ENCODE assay signal across 47 mouse cellular contexts in the genomic region with DNA sequence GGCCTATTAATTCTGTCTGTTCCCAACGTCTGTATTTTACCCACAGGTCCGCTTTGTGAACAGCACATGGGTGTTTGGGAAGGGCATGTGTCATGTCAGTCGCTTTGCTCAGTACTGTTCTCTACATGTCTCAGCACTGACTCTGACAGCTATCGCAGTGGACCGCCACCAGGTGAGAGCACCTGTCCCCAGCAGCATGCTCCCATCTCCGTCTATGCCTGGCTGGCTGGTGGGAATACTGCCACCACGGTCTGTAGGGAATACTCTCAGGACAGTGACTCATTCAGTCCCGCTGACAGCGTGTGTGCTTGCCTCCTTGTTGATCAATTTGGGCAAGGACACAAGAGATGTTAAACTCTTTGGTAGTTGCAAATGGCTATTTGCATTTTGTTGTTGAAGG. TPM values are rescaled to one million over a fixed set of nuclear protein-coding genes. Genes with fewer than 3 reads are reported as not detected.
"Had no signal": no experiment of that assay in that cellular context is flagged by ENCODE, and none has a peak within 500 bp of the region (broad histone marks: within the 10 kb centered on the region; RNA-seq: fewer than 3 reads in every experiment).

No protein-coding gene starts in this region.

- H3K9me3 ChIP-seq: heart, embryonic 12.5 days; heart, embryonic 13.5 days; heart, embryonic 15.5 days; hindbrain, embryonic 10.5 days; hindbrain, embryonic 12.5 days; hindbrain, embryonic 13.5 days; hindbrain, embryonic 15.5 days; intestine, embryonic 15.5 days; kidney, embryonic 15.5 days had no signal

- DNase-seq: heart, postnatal 10 days; heart, postnatal 14 days; heart, postnatal 36 days; heart, postnatal 4 days; kidney, adult 11 months; kidney, adult 18-20 months; kidney, adult 2 months; kidney, adult 8-10 months; kidney, adult 9 months; kidney, postnatal 10 days; kidney, postnatal 14 days; kidney, postnatal 25 days; kidney, postnatal 36 days; kidney, postnatal 4 days; layer of hippocampus, adult 9-11 months; layer of hippocampus, postnatal 36 days had no signal

- H3K4me3 ChIP-seq: heart, embryonic 12.5 days; heart, embryonic 13.5 days; heart, embryonic 15.5 days; hindbrain, embryonic 10.5 days; hindbrain, embryonic 12.5 days; hindbrain, embryonic 13.5 days; hindbrain, embryonic 15.5 days; intestine, embryonic 15.5 days; kidney, embryonic 15.5 days; layer of hippocampus, adult 2 months; left cerebral cortex, adult 2 months had no signal

- H3K36me3 ChIP-seq: heart, embryonic 12.5 days; heart, embryonic 13.5 days; heart, embryonic 15.5 days; hindbrain, embryonic 10.5 days; hindbrain, embryonic 12.5 days; hindbrain, embryonic 13.5 days; hindbrain, embryonic 15.5 days; intestine, embryonic 15.5 days; kidney, embryonic 15.5 days had no signal

- H3K27ac ChIP-seq: heart, embryonic 13.5 days; heart, embryonic 15.5 days; hindbrain, embryonic 10.5 days; hindbrain, embryonic 12.5 days; hindbrain, embryonic 13.5 days; hindbrain, embryonic 14.5 days; hindbrain, embryonic 15.5 days; hindbrain, postnatal 0 days; intestine, embryonic 15.5 days; kidney, embryonic 15.5 days; kidney, postnatal 0 days; layer of hippocampus, adult 2 months; left cerebral cortex, adult 2 months had no signal

- H3K4me1 ChIP-seq: heart, embryonic 12.5 days had no signal

RNA-seq across cellular contexts. Expression of gene Gpr83, which starts 4.7 kb away (rescaled TPM):
- total RNA-seq: heart, postnatal 36 days; heart, postnatal 4 days; hematopoietic stem cell, adult 5-6 weeks had no signal
- polyA plus RNA-seq: heart, embryonic 11.5 days; heart, embryonic 12.5 days; heart, postnatal 0 days had no signal

RNA-seq across cellular contexts. Expression of gene Izumo1r, which starts 39.0 kb away (rescaled TPM):
- total RNA-seq: heart, postnatal 10 days; heart, postnatal 36 days; heart, postnatal 4 days; hematopoietic stem cell, adult 5-6 weeks; hindbrain, postnatal 0 days; layer of hippocampus, adult 18-20 months; layer of hippocampus, adult 2 months; layer of hippocampus, adult 8-10 months; layer of hippocampus, postnatal 10 days; layer of hippocampus, postnatal 14 days; layer of hippocampus, postnatal 25 days; layer of hippocampus, postnatal 36 days; left cerebral cortex, adult 18-20 months; left cerebral cortex, adult 2 months; left cerebral cortex, adult 8-10 months had no signal
- polyA plus RNA-seq: heart, embryonic 11.5 days; heart, embryonic 12.5 days; heart, embryonic 13.5 days; heart, embryonic 14.5 days; heart, postnatal 0 days; hindbrain, embryonic 10.5 days; hindbrain, embryonic 11.5 days; hindbrain, embryonic 12.5 days; hindbrain, embryonic 13.5 days; hindbrain, embryonic 14.5 days; hindbrain, embryonic 15.5 days; hindbrain, embryonic 16.5 days; hindbrain, postnatal 0 days; intestine, embryonic 14.5 days; intestine, embryonic 15.5 days; intestine, embryonic 16.5 days; intestine, postnatal 0 days; kidney, embryonic 16.5 days had no signal
